Mouse (Mus musculus): ENCODE results near the gene Arhgef26. TPM values are rescaled to one million over a fixed set of nuclear protein-coding genes. Genes with fewer than 3 reads are reported as not detected.

Gene Arhgef26
- polyA plus RNA-seq, 1 experiment from 2014 or later: 12.9 TPM

DNA sequence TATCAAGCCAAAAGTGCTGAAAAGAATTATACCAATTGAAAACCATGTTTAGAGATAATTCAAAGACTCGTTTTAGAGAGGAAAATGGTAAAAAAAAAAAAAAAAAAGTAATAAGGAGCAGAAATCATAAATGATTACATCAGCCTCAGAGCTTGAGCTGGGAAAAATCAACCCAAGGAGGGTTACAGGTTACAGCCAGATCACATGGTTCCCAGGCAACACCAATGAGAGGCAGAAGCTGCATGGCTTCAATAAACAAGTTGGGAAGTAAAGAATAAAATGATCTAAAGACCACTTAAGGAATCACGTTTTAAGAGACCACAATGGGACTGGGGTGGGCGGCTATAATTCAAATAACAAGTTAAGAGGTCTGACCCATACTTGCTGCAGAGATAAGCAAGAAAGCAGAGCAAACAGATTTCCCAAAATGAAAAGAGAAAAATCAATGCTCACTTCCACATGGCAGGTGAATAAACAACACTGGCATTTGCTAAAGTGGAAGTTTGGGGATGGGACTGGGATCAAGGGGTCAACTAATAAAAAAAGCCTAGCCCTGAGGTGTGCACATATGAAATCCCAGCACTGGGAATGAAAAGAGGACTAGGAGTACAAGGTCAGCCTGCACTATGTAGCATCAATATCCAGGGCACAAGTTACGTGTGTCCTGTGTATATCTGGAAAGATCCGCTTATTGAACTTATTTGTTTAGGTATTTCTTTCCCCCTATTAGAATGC, 167.2 kb downstream of the Arhgef26 start:
- H3K4me3 ChIP-seq (ENCODE audit: low read length): peak overlapping the region; percentile 99
- no peak for ATAC-seq
- no peaks in the 10 kb centered on the region for H3K36me3 ChIP-seq (ENCODE audit: control insufficient read depth, insufficient read depth, low read length)
- peaks cover 11% of the 10 kb centered on the region for H3K4me1 ChIP-seq (ENCODE audit: control insufficient read depth, insufficient read depth, low read length)
- no peaks in the 10 kb centered on the region for H3K9me3 ChIP-seq (ENCODE audit: control insufficient read depth, low read length)
- H3K27me3 ChIP-seq (replicated peaks; ENCODE audit: control insufficient read depth, insufficient read depth, low read length): no peaks in the 10 kb centered on the region
- H3K9ac ChIP-seq (ENCODE audit: low read depth, low read length): no peak overlapping the region
- 56% methylated on average over 5 of the region's 5 CpGs for WGBS
- no peak overlapping the region for H3K27ac ChIP-seq (ENCODE audit: low read length)
- H3K4me2 ChIP-seq (ENCODE audit: low read depth, low read length): peak overlapping the region; percentile 71

DNA sequence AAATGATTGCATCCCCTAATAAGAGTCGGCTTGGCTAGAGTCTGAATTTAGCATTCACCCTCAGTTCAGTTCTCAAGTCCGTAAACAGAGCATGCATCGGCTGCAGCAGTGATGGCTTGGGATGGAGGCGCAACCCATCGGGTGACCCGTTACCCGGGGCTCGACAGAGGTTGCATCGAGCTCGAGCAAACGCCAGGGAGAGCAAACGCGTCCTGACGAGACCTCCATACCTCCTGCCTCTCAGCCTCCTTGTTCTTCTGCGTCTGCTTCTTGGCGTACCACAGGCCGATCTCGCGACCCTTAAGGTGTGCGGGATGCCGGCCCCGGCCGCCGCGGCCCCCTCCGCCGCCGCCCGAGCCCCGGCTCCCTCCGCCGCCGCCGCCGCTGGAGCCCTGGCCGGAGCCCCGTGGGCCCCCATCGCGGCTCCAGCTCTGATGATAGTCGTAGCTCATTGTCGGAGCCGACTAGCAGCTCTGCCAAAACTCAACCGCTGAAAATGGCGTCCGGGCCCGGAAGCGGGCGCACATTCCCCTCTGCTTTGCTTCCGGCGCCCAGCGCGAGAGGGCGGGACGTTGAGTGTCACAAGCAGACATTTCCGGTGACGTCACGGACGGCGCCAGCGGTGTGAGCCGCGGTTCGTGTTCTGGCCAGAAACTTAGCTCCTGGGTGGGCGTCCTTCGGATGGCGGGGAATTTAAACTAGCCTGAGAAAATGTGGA, 168.5 kb downstream of the Arhgef26 start, which contains the start of gene Dhx36:
Dhx36 (minus strand) TSS at position 517 of the 718 bp plus-strand sequence.
- under 1% methylated on average over 64 of the region's 66 CpGs for WGBS
- H3K9ac ChIP-seq (ENCODE audit: low read depth, low read length): peak within 1 kb of the TSS; percentile 94
- peak within 1 kb of the TSS; percentile 99 for H3K4me3 ChIP-seq (ENCODE audit: low read length)
- peaks cover 11% of the 10 kb centered on the region for H3K4me1 ChIP-seq (ENCODE audit: control insufficient read depth, insufficient read depth, low read length)
- no peaks in the 10 kb centered on the region for H3K36me3 ChIP-seq (ENCODE audit: control insufficient read depth, insufficient read depth, low read length)
- no peaks in the 10 kb centered on the region for H3K9me3 ChIP-seq (ENCODE audit: control insufficient read depth, low read length)
- H3K4me2 ChIP-seq (ENCODE audit: low read depth, low read length): peak within 1 kb of the TSS; percentile 71
- peak; percentile 99 for ATAC-seq
- no peaks in the 10 kb centered on the region for H3K27me3 ChIP-seq (replicated peaks; ENCODE audit: control insufficient read depth, insufficient read depth, low read length)
- H3K27ac ChIP-seq (ENCODE audit: low read length): peak within 1 kb of the TSS; percentile 91

DNA sequence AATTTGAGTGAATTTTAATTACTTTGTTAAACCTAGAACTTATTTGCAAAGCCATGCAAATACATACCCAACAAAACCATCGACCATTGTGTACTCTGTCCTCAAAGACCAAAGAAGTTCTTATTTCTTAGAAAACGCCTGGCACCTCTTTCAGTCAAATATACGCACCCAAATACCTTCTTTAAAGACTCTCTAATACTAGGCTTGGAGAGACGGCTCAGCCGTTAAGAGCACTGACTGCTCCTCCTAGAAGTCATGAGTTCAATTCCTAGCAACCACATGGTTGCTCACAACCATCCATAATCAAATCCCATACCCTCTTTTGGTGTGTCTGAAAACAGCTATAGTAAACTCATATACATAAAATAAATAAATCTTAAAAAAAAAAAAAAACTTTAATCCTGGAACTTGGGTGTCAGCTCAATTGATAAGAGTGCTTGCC, 169.1 kb downstream of the Arhgef26 start:
- no peaks in the 10 kb centered on the region for H3K27me3 ChIP-seq (replicated peaks; ENCODE audit: control insufficient read depth, insufficient read depth, low read length)
- peak overlapping the region; percentile 99 for H3K4me3 ChIP-seq (ENCODE audit: low read length)
- no peak overlapping the region for H3K27ac ChIP-seq (ENCODE audit: low read length)
- H3K4me1 ChIP-seq (ENCODE audit: control insufficient read depth, insufficient read depth, low read length): peaks cover 11% of the 10 kb centered on the region
- H3K36me3 ChIP-seq (ENCODE audit: control insufficient read depth, insufficient read depth, low read length): no peaks in the 10 kb centered on the region
- H3K9me3 ChIP-seq (ENCODE audit: control insufficient read depth, low read length): no peaks in the 10 kb centered on the region
- H3K9ac ChIP-seq (ENCODE audit: low read depth, low read length): no peak overlapping the region
- H3K4me2 ChIP-seq (ENCODE audit: low read depth, low read length): peak overlapping the region; percentile 56
- 37% methylated on average over 5 of the region's 5 CpGs for WGBS
- ATAC-seq: no peak; the same call in none of the 2 replicates

Other genes with a start within 250 kb of the Arhgef26 start
- gene Dhx36, start 168.7 kb downstream of the Arhgef26 start, polyA plus RNA-seq (2015; fragmentation: Nextera tagmentation; extraction: Ambion mirVana): 8.2 and 10.4 TPM in 2 replicates

All from intestine, embryonic 16.5 days (tissue).